Mouse (Mus musculus): ENCODE measurements around the gene Rad54l2. TPM values are rescaled to one million over a fixed set of nuclear protein-coding genes. Genes with fewer than 3 reads are reported as not detected.

Gene Rad54l2
- total RNA-seq, 1 experiment from 2014 or later: 14.5 TPM

DNA sequence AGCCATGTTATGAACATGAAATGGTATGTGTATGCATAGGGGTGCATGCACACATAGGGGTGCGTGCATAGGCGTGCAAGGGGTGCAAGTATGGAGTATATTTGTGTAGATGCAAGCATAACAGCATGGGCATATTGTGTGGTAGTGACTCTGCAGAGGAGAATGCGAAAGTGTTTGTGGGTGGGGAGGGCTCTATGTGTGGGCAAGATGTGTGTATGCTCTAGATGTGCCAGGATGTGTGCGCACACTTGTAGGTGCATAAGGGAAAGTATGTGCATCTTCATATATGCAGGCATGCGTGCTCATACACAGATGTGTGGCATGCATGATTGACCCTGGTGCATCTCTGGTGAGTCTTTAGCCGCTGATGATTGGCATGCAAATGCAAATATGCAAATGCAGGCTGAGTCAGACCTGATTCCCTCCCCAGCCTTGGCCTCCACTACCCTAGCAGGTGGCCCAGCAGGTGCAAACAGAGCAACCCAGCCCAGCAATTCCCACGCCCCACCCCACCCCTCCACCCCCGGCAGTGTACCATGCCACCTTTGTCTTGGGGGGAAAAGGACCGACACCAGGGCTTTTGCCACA, 143.2 kb downstream of the Rad54l2 start:
- no peak for ATAC-seq (replicated peaks; ENCODE audit: insufficient number of reproducible peaks, low FRiP score, low TSS enrichment, poor library complexity, severe bottlenecking)

DNA sequence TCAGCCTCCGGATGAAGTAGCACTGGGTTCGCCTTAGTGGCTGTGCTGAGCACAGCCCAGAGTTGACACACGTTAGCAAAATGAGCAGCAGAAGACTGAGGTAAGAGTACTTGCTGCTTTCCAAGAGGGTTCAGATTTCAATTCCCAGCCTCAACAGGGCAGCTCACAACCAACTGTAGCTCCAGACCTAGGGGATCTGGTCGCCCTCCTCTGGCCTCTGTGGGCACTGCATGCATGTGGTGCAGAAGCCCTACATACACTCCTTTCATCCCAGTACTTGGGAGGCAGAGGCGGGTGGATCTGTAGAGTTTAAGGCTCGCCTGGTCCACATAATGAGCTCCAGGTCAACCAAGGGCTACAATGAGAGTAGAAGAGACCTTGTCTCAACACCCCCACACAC, 145.2 kb downstream of the Rad54l2 start:
- ATAC-seq (replicated peaks; ENCODE audit: insufficient number of reproducible peaks, low FRiP score, low TSS enrichment, poor library complexity, severe bottlenecking): no peak

- ATAC-seq (replicated peaks; ENCODE audit: insufficient number of reproducible peaks, low FRiP score, low TSS enrichment, poor library complexity, severe bottlenecking): no peak
These were observed 145.9 kb downstream of the Rad54l2 start for GRCm38 (mm10) chr9:106643128-106643527.

GRCm38 (mm10) chr9:106641346-106641745, 147.6 kb downstream of the Rad54l2 start:
- ATAC-seq (replicated peaks; ENCODE audit: insufficient number of reproducible peaks, low FRiP score, low TSS enrichment, poor library complexity, severe bottlenecking): no peak

GRCm38 (mm10) chr9:106638154-106638553, 150.8 kb downstream of the Rad54l2 start:
- no peak for ATAC-seq (replicated peaks; ENCODE audit: insufficient number of reproducible peaks, low FRiP score, low TSS enrichment, poor library complexity, severe bottlenecking)

Other genes with a start within 250 kb of the Rad54l2 start
- gene Iqcf3, start 227.6 kb downstream of the Rad54l2 start, total RNA-seq (2017): 6.7 TPM in 1 of 3 replicates, not detected in the others
- not detected in 3 replicates for gene Iqcf4, start 218.2 kb downstream of the Rad54l2 start, total RNA-seq (2017)
- not detected in 3 replicates for gene Iqcf6, start 162.6 kb downstream of the Rad54l2 start, total RNA-seq (2017)
- gene Grm2, start 133.1 kb downstream of the Rad54l2 start, total RNA-seq (2017): not detected in 3 replicates
- gene Tex264, start 103.3 kb downstream of the Rad54l2 start, total RNA-seq (2017): 17.0 to 22.9 TPM (median 19.3 TPM) in 3 replicates
- 15.9 to 35.2 TPM (median 25.1 TPM) in 3 replicates for gene Dcaf1, start 32.7 kb upstream of the Rad54l2 start, total RNA-seq (2017)
- gene Rbm15b, start 98.2 kb upstream of the Rad54l2 start, total RNA-seq (2017): 20.9 to 43.6 TPM (median 26.8 TPM) in 3 replicates
- gene Manf, start 102.8 kb upstream of the Rad54l2 start, total RNA-seq (2017): 86.3 to 113 TPM (median 87.6 TPM) in 3 replicates